Mouse (Mus musculus): Measurements from ENCODE around the gene Dtd1. TPM values are rescaled to one million over a fixed set of nuclear protein-coding genes. Genes with fewer than 3 reads are reported as not detected.

Dtd1 gene
- polyA plus RNA-seq, 1 experiment: not detected

GRCm38 (mm10) chr2:144764116-144764788 is 164.6 kb downstream of the Dtd1 start:
- no peak overlapping the region for H3K27ac ChIP-seq (ENCODE audit: insufficient read depth, low read depth, low read length)
- no peak overlapping the region for H3K4me3 ChIP-seq (ENCODE audit: insufficient read depth, low read depth, low read length)
- no peak for TF ChIP-seq CTCF (IDR thresholded peaks at IDR 0.05; ENCODE audit: insufficient read depth, low read depth, low read length)
- TF ChIP-seq POLR2A (IDR thresholded peaks at IDR 0.05; ENCODE audit: insufficient read depth, low read depth, low read length): no peak
- H3K4me1 ChIP-seq (ENCODE audit: control insufficient read depth, insufficient read depth, low read length): no peaks in the 10 kb centered on the region
- 48% methylated on average over 7 of the region's 7 CpGs for WGBS

GRCm38 (mm10) chr2:144765219-144765618 is 165.5 kb downstream of the Dtd1 start:
- no peak for TF ChIP-seq POLR2A (IDR thresholded peaks at IDR 0.05; ENCODE audit: insufficient read depth, low read depth, low read length)
- TF ChIP-seq CTCF (IDR thresholded peaks at IDR 0.05; ENCODE audit: insufficient read depth, low read depth, low read length): no peak
- 84% methylated on average over 5 of the region's 5 CpGs for WGBS
- H3K27ac ChIP-seq (ENCODE audit: insufficient read depth, low read depth, low read length): no peak overlapping the region
- no peaks in the 10 kb centered on the region for H3K4me1 ChIP-seq (ENCODE audit: control insufficient read depth, insufficient read depth, low read length)
- no peak overlapping the region for H3K4me3 ChIP-seq (ENCODE audit: insufficient read depth, low read depth, low read length)

GRCm38 (mm10) chr2:144768375-144769117 is 168.8 kb downstream of the Dtd1 start:
- TF ChIP-seq POLR2A (IDR thresholded peaks at IDR 0.05; ENCODE audit: insufficient read depth, low read depth, low read length) (no peak), CTCF (IDR thresholded peaks at IDR 0.05; ENCODE audit: insufficient read depth, low read depth, low read length) (no peak)
- H3K27ac ChIP-seq (ENCODE audit: insufficient read depth, low read depth, low read length): no peak overlapping the region
- peaks cover 2% of the 10 kb centered on the region; the same call in 1 of the 2 replicates for H3K4me1 ChIP-seq (ENCODE audit: control insufficient read depth, insufficient read depth, low read length)
- H3K4me3 ChIP-seq (ENCODE audit: insufficient read depth, low read depth, low read length): no peak overlapping the region
- 74% methylated on average over 3 of the region's 3 CpGs for WGBS

- Histone ChIP-seq H3K4me3 (ENCODE audit: insufficient read depth, low read depth, low read length) (no peak overlapping the region), H3K4me1 (ENCODE audit: control insufficient read depth, insufficient read depth, low read length) (peaks cover 2% of the 10 kb centered on the region; the same call in 1 of the 2 replicates), H3K27ac (ENCODE audit: insufficient read depth, low read depth, low read length) (no peak overlapping the region)
- 91% methylated on average over 2 of the region's 2 CpGs for WGBS
- TF ChIP-seq CTCF (IDR thresholded peaks at IDR 0.05; ENCODE audit: insufficient read depth, low read depth, low read length) (no peak), POLR2A (IDR thresholded peaks at IDR 0.05; ENCODE audit: insufficient read depth, low read depth, low read length) (no peak)
Observed at GRCm38 (mm10) chr2:144769118-144769496, 169.4 kb downstream of the Dtd1 start.

DNA sequence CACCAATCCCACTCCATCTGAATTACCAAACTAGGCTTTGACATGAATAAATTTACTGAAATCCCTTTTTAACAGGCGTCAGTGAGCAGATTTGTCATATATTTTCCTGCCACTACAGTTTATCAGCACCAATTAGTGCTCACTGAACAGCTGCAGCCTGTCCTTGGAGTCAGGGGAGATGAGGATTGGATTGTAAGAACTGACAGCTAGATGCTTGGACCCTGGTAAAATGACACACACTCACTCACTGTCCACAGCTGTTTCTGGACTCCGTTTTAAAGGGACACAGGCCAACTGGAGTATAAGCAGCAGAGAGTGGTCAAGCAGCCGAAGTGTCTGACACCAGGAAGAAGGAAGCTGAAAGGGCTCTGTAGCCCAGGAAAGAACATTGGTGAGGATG is 169.9 kb downstream of the Dtd1 start:
- Histone ChIP-seq H3K27ac (ENCODE audit: insufficient read depth, low read depth, low read length) (no peak overlapping the region), H3K4me1 (ENCODE audit: control insufficient read depth, insufficient read depth, low read length) (peaks cover 2% of the 10 kb centered on the region; the same call in 1 of the 2 replicates), H3K4me3 (ENCODE audit: insufficient read depth, low read depth, low read length) (no peak overlapping the region)
- TF ChIP-seq POLR2A (IDR thresholded peaks at IDR 0.05; ENCODE audit: insufficient read depth, low read depth, low read length): no peak
- no peak for TF ChIP-seq CTCF (IDR thresholded peaks at IDR 0.05; ENCODE audit: insufficient read depth, low read depth, low read length)
- 67% methylated on average over 3 of the region's 3 CpGs for WGBS

DNA sequence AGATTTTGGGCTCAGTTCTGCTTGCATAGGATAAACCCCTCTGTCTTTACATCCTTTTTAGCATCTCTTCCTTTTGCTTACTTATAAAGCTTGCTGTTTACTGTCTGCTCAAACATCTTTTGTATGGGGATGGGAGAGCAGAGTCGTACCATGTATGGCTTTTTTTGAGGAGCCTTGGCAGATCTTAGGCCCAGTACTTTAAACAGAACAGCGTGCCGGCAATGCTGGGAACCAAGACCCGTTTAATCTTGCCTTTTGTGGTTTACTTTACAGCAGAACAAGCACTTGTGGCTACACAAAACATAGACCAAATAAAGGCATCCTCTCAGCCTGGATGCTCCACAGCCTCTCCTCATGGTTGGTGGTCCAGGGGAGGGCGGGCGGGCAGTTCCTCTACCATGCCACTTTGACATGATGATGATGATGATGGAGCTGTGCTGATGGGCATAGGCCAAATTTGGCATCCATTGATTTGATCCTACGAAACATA is 170.8 kb downstream of the Dtd1 start:
- no peak for TF ChIP-seq CTCF (IDR thresholded peaks at IDR 0.05; ENCODE audit: insufficient read depth, low read depth, low read length)
- TF ChIP-seq POLR2A (IDR thresholded peaks at IDR 0.05; ENCODE audit: insufficient read depth, low read depth, low read length): no peak
- Histone ChIP-seq H3K4me1 (ENCODE audit: control insufficient read depth, insufficient read depth, low read length) (peaks cover 5% of the 10 kb centered on the region), H3K27ac (ENCODE audit: insufficient read depth, low read depth, low read length) (no peak overlapping the region), H3K4me3 (ENCODE audit: insufficient read depth, low read depth, low read length) (no peak overlapping the region)
- 79% methylated on average over 7 of the region's 7 CpGs for WGBS

- Histone ChIP-seq H3K27ac (ENCODE audit: insufficient read depth, low read depth, low read length) (no peak overlapping the region), H3K4me3 (ENCODE audit: insufficient read depth, low read depth, low read length) (no peak overlapping the region), H3K4me1 (ENCODE audit: control insufficient read depth, insufficient read depth, low read length) (peaks cover 5% of the 10 kb centered on the region)
- WGBS: 92% methylated on average over 4 of the region's 4 CpGs
- no peak for TF ChIP-seq POLR2A (IDR thresholded peaks at IDR 0.05; ENCODE audit: insufficient read depth, low read depth, low read length)
- no peak for TF ChIP-seq CTCF (IDR thresholded peaks at IDR 0.05; ENCODE audit: insufficient read depth, low read depth, low read length)
Observed at GRCm38 (mm10) chr2:144771841-144772240, 172.1 kb downstream of the Dtd1 start.

- 69% methylated on average over 8 of the region's 8 CpGs for WGBS
- TF ChIP-seq CTCF (IDR thresholded peaks at IDR 0.05; ENCODE audit: insufficient read depth, low read depth, low read length) (no peak), POLR2A (IDR thresholded peaks at IDR 0.05; ENCODE audit: insufficient read depth, low read depth, low read length) (no peak)
- H3K4me1 ChIP-seq (ENCODE audit: control insufficient read depth, insufficient read depth, low read length): peaks cover 5% of the 10 kb centered on the region
- no peak overlapping the region for H3K4me3 ChIP-seq (ENCODE audit: insufficient read depth, low read depth, low read length)
- H3K27ac ChIP-seq (ENCODE audit: insufficient read depth, low read depth, low read length): no peak overlapping the region
Observed at GRCm38 (mm10) chr2:144774636-144775160, 175.0 kb downstream of the Dtd1 start.

DNA sequence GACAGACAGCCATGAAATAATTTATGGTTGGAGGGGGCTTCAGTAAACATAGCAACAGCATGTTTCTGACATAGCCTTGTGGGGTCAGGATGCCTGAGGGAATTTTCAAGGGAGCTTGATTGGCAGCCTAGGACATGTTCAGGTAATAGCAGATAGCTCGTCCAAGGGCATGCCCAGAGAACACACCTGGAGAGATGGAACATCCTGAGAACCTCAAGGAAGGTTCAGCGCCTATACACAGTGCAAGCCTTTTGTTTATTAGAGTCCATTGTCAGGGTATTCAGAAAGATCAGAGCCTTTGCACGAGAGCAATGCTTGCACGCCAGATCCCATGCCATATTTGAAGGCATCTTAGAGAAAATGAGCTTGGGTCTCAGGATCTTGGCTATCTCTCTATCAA is 175.9 kb downstream of the Dtd1 start:
- Histone ChIP-seq H3K4me3 (ENCODE audit: insufficient read depth, low read depth, low read length) (no peak overlapping the region), H3K4me1 (ENCODE audit: control insufficient read depth, insufficient read depth, low read length) (peaks cover 5% of the 10 kb centered on the region), H3K27ac (ENCODE audit: insufficient read depth, low read depth, low read length) (no peak overlapping the region)
- 94% methylated on average over 4 of the region's 4 CpGs for WGBS
- TF ChIP-seq CTCF (IDR thresholded peaks at IDR 0.05; ENCODE audit: insufficient read depth, low read depth, low read length) (no peak), POLR2A (IDR thresholded peaks at IDR 0.05; ENCODE audit: insufficient read depth, low read depth, low read length) (no peak)

Data from olfactory bulb, adult 2 months (tissue).